Mouse (Mus musculus) CH12.LX (cell line): ENCODE results near the gene Fam222b. TPM values are rescaled to one million over a fixed set of nuclear protein-coding genes. Genes with fewer than 3 reads are reported as not detected.

Experiments used
- DNase-seq: peaks from one replicate; pipeline ENCODE4 v3.0.0-alpha.2; 2013; ENCODE audit errors: extremely low read depth
- H3K27ac ChIP-seq: 2 replicates; pipeline ENCODE4 v1.5.1; 2012; ENCODE audit warnings: low read depth, mild to moderate bottlenecking, control low read depth, moderate library complexity; ENCODE audit not compliant: insufficient read depth
- H3K27me3 ChIP-seq: replicated peaks from 2 replicates; pipeline ENCODE3; 2012; ENCODE audit warnings: inconsistent platforms
- H3K36me3 ChIP-seq, 2 experiments: replicated peaks in 1 of 2; 2 replicates each; pipeline versions ENCODE3 to v1.6.1; 2012; ENCODE audit warnings: inconsistent platforms in 1 of 2, low read length in 1 of 2, mild to moderate bottlenecking in 1 of 2, mixed read lengths in 1 of 2, moderate library complexity in 1 of 2; ENCODE audit not compliant: control insufficient read depth in 1 of 2, insufficient read depth in 1 of 2
- H3K4me1 ChIP-seq, 2 experiments: 2 replicates each; pipeline ENCODE4 v1.6.1; 2012; ENCODE audit warnings: inconsistent platforms in 1 of 2, moderate library complexity in 1 of 2; ENCODE audit not compliant: insufficient read depth in 2 of 2, control insufficient read depth in 1 of 2
- H3K4me2 ChIP-seq: 2 replicates; pipeline ENCODE4 v1.6.1; 2012; ENCODE audit warnings: low read depth, mild to moderate bottlenecking, control low read depth; ENCODE audit not compliant: poor library complexity, insufficient read depth, severe bottlenecking
- H3K4me3 ChIP-seq, 3 experiments: fragments of 150-350 bp in 1 of 3; sonication (generic) in 1 of 3; replicated peaks in 1 of 3; 2 replicates each; pipeline versions ENCODE3 to v1.5.1; 2011 to 2012; ENCODE audit warnings: low read depth in 2 of 3, low read length in 2 of 3, mild to moderate bottlenecking in 2 of 3, moderate library complexity in 2 of 3, control low read depth in 1 of 3, improper control_type of control experiment in 1 of 3, inconsistent platforms in 1 of 3, mixed read lengths in 1 of 3; ENCODE audit not compliant: poor library complexity in 1 of 3
- H3K79me2 ChIP-seq: replicated peaks from 2 replicates; pipeline ENCODE4 v1.6.1; 2012; ENCODE audit warnings: mild to moderate bottlenecking, moderate library complexity; ENCODE audit not compliant: control insufficient read depth, poor library complexity, insufficient read depth, severe bottlenecking; ENCODE audit errors: extremely low read depth
- H3K9ac ChIP-seq: 2 replicates; pipeline ENCODE4 v1.6.1; 2012; ENCODE audit warnings: low read depth, mild to moderate bottlenecking, control low read depth, moderate library complexity; ENCODE audit not compliant: insufficient read depth
- H3K9me3 ChIP-seq: replicated peaks from 2 replicates; pipeline ENCODE3; 2012; ENCODE audit warnings: low read length, inconsistent platforms, mixed read lengths
- BHLHE40 ChIP-seq: IDR thresholded peaks from 2 replicates; pipeline ENCODE4 v1.6.1; 2011; ENCODE audit warnings: mild to moderate bottlenecking, low read depth, low read length, improper control_type of control experiment
- CHD1 ChIP-seq: IDR thresholded peaks from 2 replicates; pipeline ENCODE4 v1.6.1; 2012; ENCODE audit warnings: low read depth, low read length, improper control_type of control experiment, inconsistent platforms
- CTCF ChIP-seq, 2 experiments: IDR thresholded peaks in 1 of 2; conservative IDR thresholded peaks in 1 of 2; 2 replicates each; pipeline ENCODE4 v1.5.1; 2011 to 2012; ENCODE audit warnings: low read depth in 2 of 2, low read length in 2 of 2, improper control_type of control experiment in 1 of 2, inconsistent platforms in 1 of 2, mild to moderate bottlenecking in 1 of 2, moderate library complexity in 1 of 2
- ETS1 ChIP-seq: conservative IDR thresholded peaks from 2 replicates; pipeline ENCODE4 v1.6.1; 2012; ENCODE audit warnings: low read depth, mild to moderate bottlenecking, inconsistent platforms, low read length, improper control_type of control experiment, moderate library complexity
- IRF4 ChIP-seq: IDR thresholded peaks from 2 replicates; pipeline ENCODE4 v1.6.1; 2014; ENCODE audit warnings: low read depth, mild to moderate bottlenecking, inconsistent platforms, low read length, improper control_type of control experiment
- MEF2A ChIP-seq: IDR thresholded peaks from 2 replicates; pipeline ENCODE4 v1.6.1; 2014; ENCODE audit warnings: low read depth, mild to moderate bottlenecking, inconsistent platforms, low read length, improper control_type of control experiment, borderline replicate concordance
- MYC ChIP-seq: IDR thresholded peaks from 2 replicates; pipeline ENCODE4 v1.6.1; 2011; ENCODE audit warnings: low read depth, mild to moderate bottlenecking, improper control_type of control experiment, low read length
- NELFE ChIP-seq: IDR thresholded peaks from 2 replicates; pipeline ENCODE4 v1.6.1; 2011; ENCODE audit warnings: low read depth, low read length, improper control_type of control experiment
- PAX5 ChIP-seq: IDR thresholded peaks from 2 replicates; pipeline ENCODE4 v1.6.1; 2012; ENCODE audit warnings: low read length, inconsistent platforms, mixed read lengths
- POLR2AphosphoS2 ChIP-seq: IDR thresholded peaks from 2 replicates; pipeline ENCODE4 v1.6.1; 2011; ENCODE audit warnings: low read depth, low read length, improper control_type of control experiment
- RAD21 ChIP-seq: IDR thresholded peaks from 2 replicates; pipeline ENCODE4 v1.6.1; 2011; ENCODE audit warnings: low read depth, mild to moderate bottlenecking, low read length, improper control_type of control experiment, moderate library complexity
- TBP ChIP-seq: conservative IDR thresholded peaks from 2 replicates; pipeline ENCODE4 v1.6.1; 2011; ENCODE audit warnings: low read depth, low read length, improper control_type of control experiment
- USF2 ChIP-seq: conservative IDR thresholded peaks from 2 replicates; pipeline ENCODE4 v1.6.1; 2011; ENCODE audit warnings: low read depth, low read length, improper control_type of control experiment
- ZC3H11A ChIP-seq: IDR thresholded peaks from 2 replicates; pipeline ENCODE4 v1.6.1; 2012; ENCODE audit warnings: low read depth, mild to moderate bottlenecking, inconsistent platforms, low read length, improper control_type of control experiment
- ZKSCAN1 ChIP-seq: IDR thresholded peaks from 2 replicates; pipeline ENCODE4 v1.6.1; 2012; ENCODE audit warnings: low read depth, inconsistent platforms, low read length, improper control_type of control experiment, borderline replicate concordance
- ZMIZ1 ChIP-seq: IDR thresholded peaks from 2 replicates; pipeline ENCODE4 v1.6.1; 2012; ENCODE audit warnings: low read depth, mild to moderate bottlenecking, inconsistent platforms, low read length, improper control_type of control experiment
- dilution Hi-C: fragments of 300-500 bp; cut with MboI; formaldehyde crosslinking; loops from 2 replicates; pipeline ENCODE4 v1.14.3; 2020; ENCODE audit warnings: low sequenced_read_pairs; ENCODE audit not compliant: extremely low pct_unique_long_range_greater_than_20kb, extremely low pct_ligation_motif_present
- in situ Hi-C: fragments of 300-500 bp; cut with MboI; formaldehyde crosslinking; loops from 3 replicates; pipeline ENCODE4 v1.14.3; 2019; ENCODE audit warnings: low sequenced_read_pairs, low pct_ligation_motif_present, low pct_unique_long_range_greater_than_20kb, mixed read lengths
- polyA plus RNA-seq: library from polyadenylated mRNA; unstranded; fragments of >175 nt; gene quantifications from 2 replicates; pipeline ENCODE4 v1.2.1, GENCODE M21; 2012; ENCODE audit warnings: low read depth; ENCODE audit not compliant: insufficient read length
- total RNA-seq, 2 experiments: library from RNA; depleted of rRNA; stranded (reverse); fragments of 300-350 nt in 1 of 2; fragments of >200 nt in 1 of 2; gene quantifications; 2 replicates each; pipeline ENCODE4 v1.2.3; 2012 to 2014

The Fam222b gene
- total and polyA plus RNA-seq, 3 experiments: 5.9 to 34.4 (median 8.7) TPM

DNA sequence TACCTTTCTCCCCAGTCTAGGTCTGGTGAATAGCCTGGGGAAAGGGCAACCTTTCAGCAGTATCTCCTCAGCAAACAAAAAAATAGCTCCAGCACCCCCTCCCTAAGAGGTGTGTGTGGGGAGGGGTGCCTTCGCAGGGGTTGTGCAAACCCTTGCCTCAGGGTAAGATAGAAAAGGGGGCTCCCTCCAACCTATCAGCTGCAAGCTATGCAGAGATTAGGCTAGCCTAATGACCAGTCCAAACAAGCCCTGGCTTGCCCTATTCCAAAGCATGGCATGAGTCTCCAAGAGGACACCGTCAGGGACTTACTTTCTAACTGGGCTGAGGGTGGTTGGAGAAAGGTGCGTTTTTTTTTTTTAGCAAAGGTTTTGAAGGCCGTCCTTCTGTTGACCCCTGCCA lies 71.7 kb downstream of the Fam222b start:
- Histone ChIP-seq H3K4me2 (no peak overlapping the region), H3K27me3 (no peaks in the 10 kb centered on the region), H3K9me3 (peaks cover 2% of the 10 kb centered on the region), H3K9ac (no peak overlapping the region), H3K79me2 (peaks cover 33% of the 10 kb centered on the region), H3K4me1 (peaks cover 28 to 63% of the 10 kb centered on the region in 2 experiments), H3K27ac (no peak overlapping the region), H3K4me3 (no peak overlapping the region), H3K36me3 (peaks cover 11 to 37% of the 10 kb centered on the region in 2 experiments)
- no peak for TF ChIP-seq NELFE
- TF ChIP-seq IRF4: no peak
- no peak for TF ChIP-seq CHD1
- no peak for TF ChIP-seq TBP
- TF ChIP-seq ZC3H11A: no peak
- TF ChIP-seq MYC: no peak
- dilution Hi-C loops (no loop called here), in situ Hi-C loops (no loop called here)
- no peak for DNase-seq

DNA sequence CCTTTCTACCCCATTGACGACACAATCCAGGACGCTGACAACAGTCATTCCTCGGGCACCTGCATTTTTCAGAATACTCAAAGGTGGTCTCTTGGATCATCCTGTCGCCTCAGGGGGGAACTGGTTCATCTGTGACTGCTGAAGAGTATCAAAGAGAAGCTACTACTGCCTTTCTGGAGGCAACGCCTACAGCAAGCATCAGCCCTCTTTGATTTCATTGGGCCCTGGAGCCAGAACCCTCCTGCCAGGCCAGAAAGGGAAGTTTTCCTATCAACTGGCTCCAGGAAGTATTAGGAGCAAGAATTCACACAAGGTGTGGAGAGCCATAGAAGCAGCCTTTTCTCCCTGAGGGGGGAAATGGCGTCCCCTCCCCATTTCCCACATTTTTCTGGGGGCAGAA lies 72.2 kb downstream of the Fam222b start:
- DNase-seq: no peak
- peaks cover 2% of the 10 kb centered on the region for H3K9me3 ChIP-seq
- TF ChIP-seq ETS1 (no peak), MEF2A (no peak), CTCF (conservative IDR thresholded peaks at IDR 0.05 in 1 of 2, IDR thresholded peaks at IDR 0.05 in 1 of 2; ENCODE audit: low read depth in 2 of 2, low read length in 2 of 2) (no peak), USF2 (no peak), RAD21 (no peak), ZC3H11A (no peak), POLR2AphosphoS2 (no peak), TBP (no peak), BHLHE40 (no peak), ZMIZ1 (no peak), ZKSCAN1 (no peak), PAX5 (no peak)
- TF ChIP-seq, all 38 proteins: peak for 0
- Histone ChIP-seq H3K4me1 (peaks cover 27 to 60% of the 10 kb centered on the region in 2 experiments), H3K36me3 (peaks cover 6 to 34% of the 10 kb centered on the region in 2 experiments), H3K4me2 (no peak overlapping the region), H3K4me3 (no peak overlapping the region), H3K79me2 (peaks cover 33% of the 10 kb centered on the region), H3K27me3 (no peaks in the 10 kb centered on the region), H3K27ac (no peak overlapping the region), H3K9ac (no peak overlapping the region)
- dilution Hi-C loops (no loop called here), in situ Hi-C loops (no loop called here)
